8 mouse cellular contexts compared by ENCODE assay signal in the genomic region with DNA sequence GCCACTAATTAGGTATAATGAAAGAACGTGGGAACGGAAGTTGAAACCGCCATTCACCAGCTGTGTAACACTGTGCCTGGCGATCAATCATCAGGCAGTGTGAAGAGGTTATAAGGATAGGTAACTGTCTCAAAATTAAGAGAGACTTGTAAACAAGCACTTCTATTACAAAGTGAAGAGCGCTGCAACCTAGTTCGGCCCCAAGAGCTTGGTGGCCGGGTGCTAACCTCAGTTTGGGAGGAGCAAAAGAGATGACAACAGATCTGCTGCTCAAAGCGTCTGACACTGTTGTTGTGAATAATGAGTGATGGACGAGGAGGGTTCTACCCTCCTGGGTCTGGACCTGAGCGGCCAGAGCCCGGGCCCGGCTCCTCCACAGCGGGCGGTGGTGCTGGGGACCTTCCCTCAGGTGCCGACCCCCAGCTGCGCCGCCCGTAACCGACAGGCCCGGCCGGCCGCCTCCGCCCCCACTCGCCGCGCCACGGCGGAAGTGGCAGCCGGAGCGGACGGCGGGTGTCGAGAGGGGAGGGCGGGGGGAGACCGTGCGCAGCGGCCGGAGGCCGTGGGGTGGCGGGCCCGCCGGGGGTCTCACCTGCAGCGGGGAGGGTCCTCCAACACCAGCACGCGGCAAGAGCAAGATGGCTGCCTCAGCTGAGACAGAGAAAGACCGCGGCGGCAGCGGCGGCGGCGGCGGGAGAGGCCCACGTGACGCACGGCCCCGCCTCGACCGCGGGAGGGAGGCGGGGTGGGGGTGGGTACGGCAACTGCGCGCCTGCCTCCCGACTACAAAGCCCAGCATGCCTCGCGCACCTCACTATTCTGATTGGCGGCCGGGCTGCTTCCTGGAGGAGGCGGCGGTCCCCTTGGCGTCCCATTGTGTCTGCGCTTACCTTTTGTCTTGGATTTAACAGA. TPM values are rescaled to one million over a fixed set of nuclear protein-coding genes. Genes with fewer than 3 reads are reported as not detected.
DNase-seq lines count a peak whose midpoint lies in the region; ATAC-seq and TF ChIP-seq lines count a peak whose summit lies in the region.

A gene (minus strand): TSS at position 699 of the 912 bp plus-strand sequence.

- peak within 1 kb of the TSS; percentile 97 for H3K9ac ChIP-seq in lung, postnatal 0 days (replicated peaks; ENCODE audit: low read depth)

- H3K4me1 ChIP-seq in hindbrain, embryonic 10.5 days (replicated peaks): peaks cover 37% of the 10 kb centered on the region
- H3K4me1 ChIP-seq in lung, postnatal 0 days (ENCODE audit: insufficient read depth, low read depth, low read length): peaks cover 13% of the 10 kb centered on the region; the same call in 1 of the 2 replicates

- no peaks in the 10 kb centered on the region for H3K9me3 ChIP-seq in hindbrain, embryonic 10.5 days
- no peaks in the 10 kb centered on the region for H3K9me3 ChIP-seq in lung, postnatal 0 days (ENCODE audit: low read length)

- DNase-seq in MEL-GATA-1-ER (ENCODE audit: extremely low read depth, low read depth): peak; percentile 71
- peak; percentile 87 for DNase-seq in cerebellum, adult 8-10 months
- DNase-seq in hindbrain, embryonic 10.5 days (ENCODE audit: low spot score): peak; percentile 97
- peak; percentile 94 for DNase-seq in layer of hippocampus, adult 9-11 months
- peak; percentile 97 for DNase-seq in lung, postnatal 0 days (ENCODE audit: low spot score)
- DNase-seq in ovary, postnatal 14 days (ENCODE audit: low spot score): peak; percentile 79
- DNase-seq in thymus, postnatal 14 days: peak; percentile 92

- H3K4me3 ChIP-seq in hindbrain, embryonic 10.5 days: peak within 1 kb of the TSS; percentile 98
- peak within 1 kb of the TSS; percentile 100 for H3K4me3 ChIP-seq in lung, postnatal 0 days (ENCODE audit: low read depth, low read length)

- H3K27me3 ChIP-seq in hindbrain, embryonic 10.5 days (ENCODE audit: insufficient read depth, poor library complexity, severe bottlenecking): no peaks in the 10 kb centered on the region
- no peaks in the 10 kb centered on the region for H3K27me3 ChIP-seq in lung, postnatal 0 days (replicated peaks; ENCODE audit: insufficient read depth, low read length)

- peaks cover 22% of the 10 kb centered on the region for H3K36me3 ChIP-seq in hindbrain, embryonic 10.5 days
- H3K36me3 ChIP-seq in lung, postnatal 0 days (ENCODE audit: insufficient read depth, low read length): no peaks in the 10 kb centered on the region

- WGBS in hindbrain, embryonic 10.5 days: under 1% methylated on average over 73 of the region's 73 CpGs
- under 1% methylated on average over 55 of the region's 73 CpGs for WGBS in lung, postnatal 0 days

- TF ChIP-seq EP300 in lung, postnatal 0 days (IDR thresholded peaks at IDR 0.05): no peak

- no peak for TF ChIP-seq CTCF in lung, postnatal 0 days (IDR thresholded peaks at IDR 0.05)

- peak; percentile 83 for ATAC-seq in frontal cortex, adult (ENCODE audit: low TSS enrichment)
- ATAC-seq in lung, postnatal 0 days: peak; percentile 96

- H3K27ac ChIP-seq in hindbrain, embryonic 10.5 days: peak within 1 kb of the TSS; percentile 100
- H3K27ac ChIP-seq in lung, postnatal 0 days (ENCODE audit: low read length): peak within 1 kb of the TSS; percentile 95

- peak within 1 kb of the TSS; percentile 78 for H3K4me2 ChIP-seq in lung, postnatal 0 days (replicated peaks; ENCODE audit: low read depth, low read length)

RNA-seq across cellular contexts. Expression of the gene that starts here (rescaled TPM):
- polyA plus RNA-seq in hindbrain, embryonic 10.5 days (2016; fragmentation: Nextera tagmentation; extraction: Ambion mirVana): 198 and 208 TPM in 2 replicates
- 106 and 111 TPM in 2 replicates for polyA plus RNA-seq in lung, postnatal 0 days (2015; fragmentation: Nextera tagmentation; extraction: Ambion mirVana)

Comparison
In these comparisons a context has a peak if more than half of its experiments do, and no peak if none do; other contexts are left out.
1. Peak in every context shown above with its lines: DNase-seq, ATAC-seq, H3K4me3 ChIP-seq and H3K27ac ChIP-seq.